ENCODE assay signal across 13 mouse cellular contexts in the genomic region with DNA sequence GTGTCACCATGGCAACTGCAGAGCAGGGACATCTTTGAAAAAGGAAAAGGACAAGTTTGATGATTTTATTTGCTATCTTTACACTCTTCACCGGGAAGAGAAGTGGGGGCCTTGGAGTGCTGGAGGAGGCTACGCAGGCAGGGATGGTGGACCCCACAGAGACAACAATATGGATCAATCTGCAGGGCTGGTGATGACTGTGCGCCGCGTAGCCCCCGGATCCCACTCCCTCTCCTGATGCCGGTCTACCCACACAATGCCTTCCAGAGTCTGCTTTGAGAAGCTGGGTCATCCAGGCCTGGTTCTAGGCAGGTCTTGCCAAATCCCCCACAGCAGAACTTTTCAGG.
DNase-seq lines count a peak whose midpoint lies in the region; ATAC-seq lines count a peak whose summit lies in the region.
"Had no signal": no experiment of that assay in that cellular context is flagged by ENCODE, and none has a peak within 500 bp of the region (broad histone marks: within the 10 kb centered on the region; RNA-seq: fewer than 3 reads in every experiment).

No protein-coding gene starts in this region.

- peak; percentile 23; the same call in 1 of the 2 replicates for ATAC-seq in hindbrain, embryonic 15.5 days (ENCODE audit: low FRiP score, low read depth)
- ATAC-seq in midbrain, embryonic 14.5 days (ENCODE audit: low FRiP score, low TSS enrichment) = no peak
- peak; percentile 49; the same call in 1 of the 2 replicates for ATAC-seq in forebrain, embryonic 14.5 days
- peak; percentile 69 for ATAC-seq in midbrain, embryonic 16.5 days
- ATAC-seq: activated CD4-positive, CD25-positive, alpha-beta regulatory T cell, adult 4 months; inflammation-experienced regulatory T-cells, adult 6 months had no signal

- H3K9me3 ChIP-seq in hindbrain, embryonic 15.5 days = no peaks in the 10 kb centered on the region
- no peaks in the 10 kb centered on the region for H3K9me3 ChIP-seq in hindbrain, embryonic 10.5 days
- no peaks in the 10 kb centered on the region for H3K9me3 ChIP-seq in midbrain, embryonic 10.5 days (replicated peaks)
- H3K9me3 ChIP-seq in midbrain, embryonic 14.5 days (ENCODE audit: control insufficient read depth, low read length) = no peaks in the 10 kb centered on the region
- H3K9me3 ChIP-seq in forebrain, embryonic 14.5 days (replicated peaks; ENCODE audit: control insufficient read depth, low read length) = no peaks in the 10 kb centered on the region
- H3K9me3 ChIP-seq in midbrain, embryonic 16.5 days (replicated peaks; ENCODE audit: control insufficient read depth, low read length, poor library complexity, severe bottlenecking) = no peaks in the 10 kb centered on the region
- H3K9me3 ChIP-seq: embryonic facial prominence, embryonic 12.5 days; limb, embryonic 13.5 days had no signal

- no peak for DNase-seq in hindbrain, embryonic 10.5 days (ENCODE audit: low spot score)
- no peak for DNase-seq in midbrain, embryonic 10.5 days (ENCODE audit: low spot score)
- no peak for DNase-seq in midbrain, embryonic 14.5 days
- DNase-seq in forebrain, embryonic 14.5 days (ENCODE audit: low spot score) = no peak
- DNase-seq in heart, adult 11 months = no peak
- DNase-seq: cerebellum, adult 11 months; cerebellum, postnatal 36 days had no signal

- no peak overlapping the region for H3K9ac ChIP-seq in hindbrain, embryonic 15.5 days
- H3K9ac ChIP-seq in midbrain, embryonic 14.5 days (replicated peaks; ENCODE audit: low read length) = no peak overlapping the region
- no peak overlapping the region for H3K9ac ChIP-seq in forebrain, embryonic 14.5 days (ENCODE audit: low read length)
- H3K9ac ChIP-seq in midbrain, embryonic 16.5 days (ENCODE audit: low read depth, low read length) = peak overlapping the region; percentile 44; the same call in 1 of the 2 replicates
- H3K9ac ChIP-seq: embryonic facial prominence, embryonic 12.5 days; limb, embryonic 13.5 days had no signal

- no peak overlapping the region for H3K4me2 ChIP-seq in hindbrain, embryonic 15.5 days
- no peak overlapping the region for H3K4me2 ChIP-seq in midbrain, embryonic 14.5 days (ENCODE audit: low read length)
- no peak overlapping the region for H3K4me2 ChIP-seq in forebrain, embryonic 14.5 days (ENCODE audit: low read length)
- H3K4me2 ChIP-seq in midbrain, embryonic 16.5 days (ENCODE audit: low read length) = 0 out of 2 replicates have a peak overlapping the region, but pooled peaks have one; percentile 6
- H3K4me2 ChIP-seq: embryonic facial prominence, embryonic 12.5 days; limb, embryonic 13.5 days had no signal

- no peaks in the 10 kb centered on the region for H3K36me3 ChIP-seq in hindbrain, embryonic 15.5 days
- no peaks in the 10 kb centered on the region for H3K36me3 ChIP-seq in hindbrain, embryonic 10.5 days
- no peaks in the 10 kb centered on the region for H3K36me3 ChIP-seq in midbrain, embryonic 10.5 days
- H3K36me3 ChIP-seq in midbrain, embryonic 14.5 days (ENCODE audit: control insufficient read depth, insufficient read depth, low read length) = no peaks in the 10 kb centered on the region
- H3K36me3 ChIP-seq in forebrain, embryonic 14.5 days (ENCODE audit: control insufficient read depth, insufficient read depth, low read length) = no peaks in the 10 kb centered on the region
- no peaks in the 10 kb centered on the region for H3K36me3 ChIP-seq in midbrain, embryonic 16.5 days (ENCODE audit: control insufficient read depth, insufficient read depth, low read length)
- H3K36me3 ChIP-seq: embryonic facial prominence, embryonic 12.5 days; limb, embryonic 13.5 days had no signal

- 77% methylated on average over 7 of the region's 7 CpGs for WGBS in hindbrain, embryonic 15.5 days
- 87% methylated on average over 7 of the region's 7 CpGs for WGBS in hindbrain, embryonic 10.5 days
- 88% methylated on average over 7 of the region's 7 CpGs for WGBS in midbrain, embryonic 10.5 days
- 69% methylated on average over 7 of the region's 7 CpGs for WGBS in midbrain, embryonic 14.5 days
- 86% methylated on average over 7 of the region's 7 CpGs for WGBS in forebrain, embryonic 14.5 days
- 60% methylated on average over 7 of the region's 7 CpGs for WGBS in midbrain, embryonic 16.5 days

- H3K27me3 ChIP-seq in hindbrain, embryonic 15.5 days = no peaks in the 10 kb centered on the region
- H3K27me3 ChIP-seq in hindbrain, embryonic 10.5 days (ENCODE audit: insufficient read depth, poor library complexity, severe bottlenecking) = no peaks in the 10 kb centered on the region
- H3K27me3 ChIP-seq in midbrain, embryonic 10.5 days (ENCODE audit: low read depth, poor library complexity, severe bottlenecking) = no peaks in the 10 kb centered on the region
- H3K27me3 ChIP-seq in midbrain, embryonic 14.5 days (ENCODE audit: control insufficient read depth, insufficient read depth, low read length) = no peaks in the 10 kb centered on the region
- no peaks in the 10 kb centered on the region for H3K27me3 ChIP-seq in forebrain, embryonic 14.5 days (replicated peaks; ENCODE audit: control insufficient read depth, insufficient read depth, low read length)
- H3K27me3 ChIP-seq in midbrain, embryonic 16.5 days (ENCODE audit: control insufficient read depth, insufficient read depth, low read depth, low read length) = no peaks in the 10 kb centered on the region
- H3K27me3 ChIP-seq: embryonic facial prominence, embryonic 12.5 days had no signal

- H3K4me1 ChIP-seq in hindbrain, embryonic 15.5 days (replicated peaks) = peaks cover 29% of the 10 kb centered on the region
- H3K4me1 ChIP-seq in hindbrain, embryonic 10.5 days (replicated peaks) = peaks cover 24% of the 10 kb centered on the region
- H3K4me1 ChIP-seq in midbrain, embryonic 10.5 days = peaks cover 15% of the 10 kb centered on the region
- 0 out of 2 replicates have a peak, but pooled peaks cover 6% of the 10 kb centered on the region for H3K4me1 ChIP-seq in midbrain, embryonic 14.5 days (ENCODE audit: control insufficient read depth, insufficient read depth, low read length)
- 0 out of 2 replicates have a peak, but pooled peaks cover 2% of the 10 kb centered on the region for H3K4me1 ChIP-seq in forebrain, embryonic 14.5 days (ENCODE audit: control insufficient read depth, insufficient read depth, low read length)
- H3K4me1 ChIP-seq in midbrain, embryonic 16.5 days (ENCODE audit: control insufficient read depth, insufficient read depth, low read length) = peaks cover 18% of the 10 kb centered on the region

- H3K4me3 ChIP-seq in hindbrain, embryonic 15.5 days = no peak overlapping the region
- H3K4me3 ChIP-seq in hindbrain, embryonic 10.5 days = no peak overlapping the region
- H3K4me3 ChIP-seq in midbrain, embryonic 10.5 days = no peak overlapping the region
- no peak overlapping the region for H3K4me3 ChIP-seq in midbrain, embryonic 14.5 days (replicated peaks; ENCODE audit: low read depth, low read length)
- H3K4me3 ChIP-seq in forebrain, embryonic 14.5 days (ENCODE audit: low read depth, low read length) = no peak overlapping the region
- H3K4me3 ChIP-seq in midbrain, embryonic 16.5 days (ENCODE audit: low read depth, low read length) = no peak overlapping the region
- H3K4me3 ChIP-seq: embryonic facial prominence, embryonic 12.5 days; limb, embryonic 13.5 days had no signal

- peak overlapping the region; percentile 17; the same call in 1 of the 2 replicates for H3K27ac ChIP-seq in hindbrain, embryonic 15.5 days (replicated peaks)
- H3K27ac ChIP-seq in hindbrain, embryonic 10.5 days = no peak overlapping the region
- H3K27ac ChIP-seq in midbrain, embryonic 10.5 days (replicated peaks) = 0 out of 2 replicates have a peak overlapping the region, but pooled peaks have one; percentile 17
- no peak overlapping the region for H3K27ac ChIP-seq in midbrain, embryonic 14.5 days (replicated peaks; ENCODE audit: low read depth, low read length)
- no peak overlapping the region for H3K27ac ChIP-seq in forebrain, embryonic 14.5 days (ENCODE audit: low read depth, low read length)
- H3K27ac ChIP-seq in midbrain, embryonic 16.5 days (ENCODE audit: low read length) = peak overlapping the region; percentile 68
- H3K27ac ChIP-seq: embryonic facial prominence, embryonic 12.5 days; limb, embryonic 13.5 days had no signal

Comparison
In these comparisons a context has a peak if more than half of its experiments do, and no peak if none do; other contexts are left out.
1. H3K27ac ChIP-seq: peak in hindbrain, embryonic 15.5 days (single experiment), midbrain, embryonic 10.5 days (single experiment) and midbrain, embryonic 16.5 days (single experiment); none in hindbrain, embryonic 10.5 days (single experiment), midbrain, embryonic 14.5 days (single experiment) and forebrain, embryonic 14.5 days (single experiment).